Mouse (Mus musculus): Measurements from ENCODE around the gene Art5.

GRCm38 (mm10) chr7:102066363-102066762, 42.9 kb downstream of the Art5 start:
- no peak for TF ChIP-seq CTCF (IDR thresholded peaks at IDR 0.05; ENCODE audit: low read depth)
- no peak for TF ChIP-seq EP300 (optimal IDR thresholded peaks at IDR 0.05)

Measured in stomach, postnatal 0 days (tissue).